Mouse (Mus musculus): ENCODE results near the gene Arl10.

The Arl10 gene

GRCm38 (mm10) chr13:54616998-54617397, 42.2 kb downstream of the Arl10 start:
- no peak for DNase-seq (ENCODE audit: low spot score in 2 of 2)

- DNase-seq (ENCODE audit: low spot score in 2 of 2), result peak; percentile 97 to 100
Measured at GRCm38 (mm10) chr13:54621155-54621932, 46.5 kb downstream of the Arl10 start, which contains the start of gene Faf2. Gene Faf2, plus strand, starts transcription at chr13:54621784.

GRCm38 (mm10) chr13:54621960-54622521, 47.2 kb downstream of the Arl10 start:
- no peak for DNase-seq (ENCODE audit: low spot score in 2 of 2)

GRCm38 (mm10) chr13:54629128-54629527, 54.3 kb downstream of the Arl10 start:
- DNase-seq (ENCODE audit: low spot score in 2 of 2), result no peak
